Mouse (Mus musculus): ENCODE data around the gene Mnx1.
"Not testable (repeated sequence)": the region's sequence is repeated elsewhere in the genome, so short reads cannot be mapped to it uniquely, and the experiment has no call there.

Gene Mnx1

DNA sequence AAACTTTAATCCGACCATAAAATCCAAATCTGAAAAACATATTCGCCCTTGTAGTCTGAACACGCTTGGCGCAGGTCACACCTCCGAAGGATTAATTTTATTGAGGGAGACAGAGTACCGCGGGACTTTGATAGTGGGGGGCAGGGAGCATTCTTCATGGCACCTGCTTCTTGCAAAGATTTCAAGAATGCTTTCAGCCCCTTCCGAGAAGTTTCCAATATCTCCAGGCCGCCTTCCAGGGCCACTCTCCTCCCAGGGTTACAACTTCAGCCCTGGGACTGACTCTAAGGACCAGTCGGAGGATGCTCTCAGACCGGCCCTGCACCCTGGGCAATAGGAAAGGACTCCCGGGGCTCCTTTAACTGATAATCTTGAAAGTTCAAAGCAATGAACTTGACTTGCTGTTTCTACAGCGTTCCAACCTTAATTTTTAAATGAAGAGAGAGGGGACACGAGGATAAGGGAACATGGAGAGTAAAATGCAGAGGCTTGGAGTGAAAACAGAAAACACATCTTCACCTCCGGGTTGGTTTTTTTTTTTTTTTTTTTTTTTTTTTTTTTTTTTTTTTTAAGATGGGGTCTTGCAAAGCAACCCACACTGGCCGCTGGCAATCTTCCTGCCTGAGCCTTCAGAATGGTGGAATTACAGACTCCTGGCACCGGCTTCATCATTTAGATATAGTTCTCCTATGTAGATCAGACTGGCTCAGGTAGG is 9.8 kb downstream of the Mnx1 start:
- DNase-seq = no peak

DNA sequence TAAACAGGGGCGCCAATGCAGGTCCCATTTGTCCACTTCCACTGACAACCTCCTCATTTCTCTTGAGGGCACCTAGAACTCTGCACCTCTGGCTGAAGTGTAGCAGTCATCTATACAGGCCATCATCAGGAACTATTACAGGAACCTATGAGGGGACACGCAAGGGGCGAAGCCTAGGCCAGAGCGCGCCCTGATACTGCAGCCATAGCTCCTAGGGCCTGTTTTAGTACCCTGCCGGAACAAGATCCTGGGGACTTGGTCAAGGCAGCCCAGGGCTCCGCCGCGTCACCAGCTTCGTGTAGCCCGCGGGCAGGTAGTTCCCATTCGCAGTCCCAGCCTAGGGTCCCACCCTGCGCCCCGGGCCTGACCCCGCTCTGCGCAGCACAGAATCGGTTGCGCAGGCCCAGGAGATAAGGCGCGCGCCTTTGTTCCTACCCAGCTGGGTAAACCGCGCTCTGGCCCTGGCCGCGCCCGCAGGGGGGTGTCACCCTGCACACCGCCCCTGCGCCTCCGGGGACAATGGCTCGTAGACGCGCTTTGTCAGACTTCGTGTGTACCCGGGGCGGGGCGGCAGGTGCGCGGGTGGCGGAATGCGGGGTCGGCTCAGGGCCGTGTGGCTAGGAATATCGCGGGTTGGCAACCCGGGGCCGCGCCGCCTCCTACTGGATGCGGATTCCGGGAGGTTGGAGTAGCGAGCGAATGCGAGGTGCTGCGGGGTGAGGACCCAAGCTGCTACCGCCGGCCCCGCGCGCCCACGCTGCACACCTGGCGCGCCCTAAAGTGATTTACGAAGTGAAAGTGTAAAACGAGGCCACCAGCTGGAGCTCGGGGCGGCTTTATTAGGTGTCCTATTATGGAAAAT is 10.6 kb downstream of the Mnx1 start:
- DNase-seq = no peak

DNA sequence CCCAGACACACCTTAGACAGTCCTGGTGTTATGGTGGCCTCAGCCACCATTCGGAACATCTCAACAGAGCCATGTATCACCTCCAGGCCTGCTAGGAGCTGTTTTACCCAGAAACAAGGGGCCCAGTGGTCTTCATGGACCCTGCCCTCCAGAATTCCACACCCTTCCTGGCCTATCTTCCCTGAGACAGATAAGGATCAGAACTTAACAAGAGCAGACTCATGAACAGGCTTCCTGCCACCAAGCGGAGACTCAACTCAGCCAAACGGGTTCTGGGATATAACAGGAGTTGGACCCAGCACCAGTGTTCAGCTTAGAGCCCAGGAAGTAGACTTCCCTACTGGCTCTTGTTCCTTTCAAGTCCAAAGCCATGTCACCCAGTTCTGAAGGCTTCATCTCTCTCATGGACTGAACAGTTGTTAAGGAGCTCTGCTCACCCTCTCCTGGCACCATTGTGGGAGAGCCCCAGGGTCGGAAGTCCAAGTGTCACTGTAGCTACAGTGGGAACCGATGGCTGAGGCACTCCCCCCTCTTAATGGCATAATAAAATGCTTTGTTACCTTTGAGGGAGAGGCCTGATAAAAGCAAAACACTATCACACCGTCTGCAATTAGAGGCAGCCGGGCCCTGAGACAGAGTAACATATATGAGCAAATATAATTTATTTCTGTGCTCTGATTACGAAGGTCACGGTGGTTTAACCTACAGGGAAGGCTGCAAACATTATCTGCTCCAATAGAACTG is 15.2 kb downstream of the Mnx1 start:
- no peak for DNase-seq

DNA sequence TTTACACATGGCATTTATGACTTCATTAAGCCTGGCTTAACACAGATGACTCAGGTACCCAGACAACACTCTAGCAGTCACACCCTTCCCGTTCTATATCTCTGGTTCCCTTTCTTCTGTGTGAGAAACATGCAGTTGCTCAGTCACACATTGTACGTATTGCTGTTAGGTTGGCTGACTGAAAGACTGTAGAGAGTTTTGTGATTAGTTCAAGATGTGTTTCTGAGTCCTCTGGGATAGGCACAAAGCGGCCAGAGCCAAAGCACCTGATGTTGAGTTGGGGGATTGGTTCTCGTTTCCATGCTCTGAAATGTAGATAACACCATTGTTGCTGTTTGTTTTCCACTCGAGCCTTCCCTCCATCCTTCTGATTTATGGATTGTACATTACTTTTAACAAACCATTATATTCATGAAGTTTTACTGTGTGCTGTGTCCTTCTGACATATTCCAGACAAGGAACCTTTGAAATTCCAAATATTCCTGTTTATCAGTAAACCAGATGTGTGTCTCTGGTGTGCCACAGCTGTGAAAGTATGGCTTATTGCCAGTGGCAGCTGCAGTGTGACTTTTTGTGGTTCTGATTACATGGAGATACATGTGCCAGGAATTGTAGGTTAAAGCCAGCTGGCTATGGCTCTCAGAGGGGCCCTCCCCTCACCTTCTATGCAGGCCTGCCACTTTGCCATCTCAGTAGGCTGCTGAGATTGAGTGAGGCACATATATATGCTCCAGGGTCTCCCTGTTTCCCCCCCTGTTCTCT is 21.2 kb downstream of the Mnx1 start:
- no peak for DNase-seq

DNA sequence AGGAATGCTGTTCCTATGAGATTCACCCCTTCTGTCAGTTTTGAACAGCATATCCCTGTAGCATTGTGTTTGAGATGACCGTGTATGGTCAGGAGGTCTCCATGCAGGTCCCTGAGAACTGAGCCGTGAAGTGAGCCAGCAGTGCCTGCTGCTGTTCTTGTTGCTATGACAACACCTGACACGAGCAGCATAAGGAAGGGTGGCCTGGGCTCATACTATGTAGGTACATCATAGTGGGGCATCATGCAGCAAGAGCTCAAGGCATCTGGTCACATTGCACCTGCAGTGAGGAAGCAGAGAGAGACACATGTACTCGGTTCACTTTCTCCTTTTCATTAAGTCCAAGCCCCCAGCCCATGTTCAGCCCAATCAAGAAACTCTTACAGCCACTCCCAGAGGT is 25.9 kb downstream of the Mnx1 start:
- DNase-seq = no peak

DNA sequence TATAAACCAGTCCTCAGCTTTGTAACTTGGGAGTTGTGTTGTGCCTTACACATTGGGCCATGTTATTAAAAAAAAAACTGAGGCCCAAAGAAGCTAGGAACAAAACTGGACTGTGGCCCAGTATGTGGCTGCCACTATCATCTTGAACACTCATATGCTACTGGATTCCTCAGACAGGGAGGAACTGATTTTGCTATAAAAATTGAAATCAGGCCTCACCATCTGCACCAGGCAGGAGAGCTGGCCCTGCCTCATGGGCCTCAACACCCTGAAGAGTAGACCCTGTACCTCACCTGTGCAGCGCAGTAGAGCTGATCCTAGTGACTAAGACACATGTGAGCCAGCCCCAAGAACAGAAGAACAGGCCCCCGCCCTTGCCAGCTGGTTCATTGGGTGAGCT is 33.0 kb downstream of the Mnx1 start:
- DNase-seq = no peak

DNA sequence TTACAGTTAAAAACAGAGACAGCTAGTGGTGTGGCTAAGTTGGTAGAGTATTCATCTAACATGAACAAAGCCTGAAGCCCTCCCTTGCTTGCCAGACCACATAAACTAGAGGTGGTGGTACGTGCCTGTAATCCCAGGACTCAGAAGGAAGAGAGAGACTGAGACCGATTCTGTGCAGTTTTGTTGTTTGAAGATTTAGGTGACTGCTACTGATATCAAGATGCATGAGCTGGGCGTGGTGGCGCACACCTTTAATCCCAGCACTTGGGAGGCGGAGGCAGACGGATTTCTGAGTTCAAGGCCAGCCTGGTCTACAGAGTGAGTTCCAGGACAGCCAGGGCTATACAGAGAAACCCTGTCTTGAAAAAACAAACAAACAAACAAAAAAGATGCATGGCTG is 41.5 kb downstream of the Mnx1 start:
- DNase-seq = not testable (repeated sequence)

DNA sequence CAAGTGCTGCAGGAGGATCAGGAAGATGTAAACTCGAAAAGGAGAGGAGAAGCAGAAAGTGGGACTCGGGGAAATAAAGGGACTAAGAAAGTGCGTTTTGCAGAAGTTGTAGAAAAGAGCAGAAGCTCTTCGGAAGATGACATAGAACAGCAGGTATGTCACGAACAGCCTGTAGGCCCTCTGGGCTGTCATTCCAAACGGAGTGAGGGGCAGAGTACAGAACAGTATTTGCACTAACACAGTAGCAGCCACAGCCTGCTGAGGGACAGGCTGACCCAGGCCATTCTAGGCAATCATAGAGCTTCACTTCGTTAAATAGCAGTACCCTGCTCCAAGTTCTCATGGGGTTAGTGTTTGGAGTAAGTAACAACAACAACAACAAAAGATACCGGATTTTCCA is 42.8 kb downstream of the Mnx1 start:
- no peak for DNase-seq

DNA sequence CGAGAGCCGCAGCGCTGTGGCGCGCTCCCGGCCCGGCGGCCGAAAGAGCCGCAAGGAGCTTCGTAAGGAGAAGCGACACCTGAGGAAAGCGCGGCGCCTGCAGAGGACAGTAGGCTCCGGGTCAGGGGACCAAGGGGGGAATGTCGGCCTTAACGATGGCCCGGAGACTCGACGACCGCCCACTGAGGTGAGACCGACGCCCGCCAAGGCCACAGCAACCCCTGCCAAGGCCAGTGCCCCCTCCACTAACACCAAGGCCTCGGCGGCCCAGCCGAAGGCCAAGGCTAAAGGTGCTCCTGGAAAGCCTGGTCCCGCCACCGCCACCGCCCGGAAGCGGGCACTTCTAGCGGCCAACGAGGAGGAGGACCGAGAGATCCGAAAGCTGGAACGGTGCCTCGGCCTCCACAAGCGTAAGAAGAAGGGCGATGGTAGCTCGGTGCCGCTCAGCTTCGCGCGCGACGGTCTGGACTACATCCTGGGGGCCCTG is 43.4 kb downstream of the Mnx1 start:
- peak; percentile 37 for DNase-seq

DNA sequence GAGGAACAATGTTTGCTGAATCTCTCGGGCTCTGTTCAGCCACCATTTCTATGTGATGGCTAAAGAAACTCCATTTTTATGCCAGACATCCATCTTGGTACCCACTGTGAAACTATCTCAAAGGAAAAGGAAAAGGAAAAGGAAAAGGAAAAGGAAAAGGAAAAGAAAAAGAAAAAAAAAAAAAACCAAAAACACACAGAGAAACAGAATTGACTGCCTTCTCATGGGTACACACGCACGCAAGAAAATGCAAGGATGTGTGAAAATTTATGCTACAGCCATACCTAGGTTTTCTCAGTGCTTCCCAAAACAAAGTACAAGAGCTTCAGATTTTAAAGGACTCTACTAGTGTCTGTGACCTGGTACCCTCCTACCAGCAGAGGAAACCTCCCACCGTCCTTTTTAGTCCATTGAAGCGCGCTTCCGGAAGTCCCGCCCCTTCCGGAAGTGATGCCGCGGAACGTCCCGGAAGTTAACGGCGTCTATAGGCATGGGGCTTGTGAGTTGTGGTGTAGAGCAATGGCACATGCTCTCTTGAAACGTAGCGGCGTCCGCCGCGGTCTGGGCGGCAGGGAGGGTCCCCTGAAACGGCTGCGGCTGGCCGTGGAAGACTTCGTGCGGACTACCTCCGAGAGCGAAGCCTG is 43.9 kb downstream of the Mnx1 start, which contains the start of gene Nom1:
Gene Nom1, plus strand, starts transcription at position 437 of the 644 bp plus-strand sequence.
- peak; percentile 81 for DNase-seq

DNA sequence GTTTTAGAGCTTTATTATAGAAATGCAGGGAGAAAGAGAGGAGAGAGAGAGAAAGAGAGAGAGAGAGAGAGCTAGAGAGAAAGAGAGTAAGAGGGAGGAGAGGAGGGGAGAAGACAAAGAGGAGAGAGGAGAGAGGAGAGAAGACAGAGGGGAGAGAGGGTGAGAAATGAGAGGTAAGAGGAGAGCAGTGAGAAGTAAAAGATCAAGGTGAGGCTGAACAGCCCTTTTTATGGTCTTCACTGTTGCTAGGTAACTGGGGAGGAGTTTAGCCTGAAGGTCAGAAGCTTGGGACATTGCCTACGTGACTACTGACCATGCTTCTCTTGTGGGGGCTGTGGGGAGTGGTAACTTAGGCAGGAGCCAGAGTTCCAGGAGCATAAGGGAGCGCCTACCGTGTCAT is 54.9 kb downstream of the Mnx1 start:
- DNase-seq = not testable (repeated sequence)

Data from right cerebral cortex, postnatal 4 days (tissue).